In genomic region chr15:41948347-41949093, GRCm38 (mm10) we compare ENCODE assay signal across 8 mouse cellular contexts.
A peak's percentile ranks its signal among the peaks of the same experiment; 100 is the strongest.
DNase-seq lines count a peak whose midpoint lies in the region; ATAC-seq lines count a peak whose summit lies in the region.

No protein-coding gene starts in this region.

- DNase-seq in adrenal gland, adult 2 months, result peak; percentile 22
- no peak for DNase-seq in adrenal gland, postnatal 10 days
- peak; percentile 8 for DNase-seq in thymus, postnatal 25 days
- DNase-seq in thymus, postnatal 10 days (ENCODE audit: low spot score in 2 of 2), result no peak
- DNase-seq in intestine, embryonic 14.5 days (ENCODE audit: low spot score), result peak; percentile 59
- DNase-seq in lung, postnatal 36 days, result peak; percentile 42
- DNase-seq in urinary bladder, postnatal 4 days (ENCODE audit: low spot score in 2 of 2), result no peak
- no peak for DNase-seq in testis, postnatal 14 days (ENCODE audit: low spot score)

- H3K9ac ChIP-seq in intestine, embryonic 14.5 days (ENCODE audit: low read length), result no peak overlapping the region

- peaks cover 11% of the 10 kb centered on the region for H3K4me1 ChIP-seq in intestine, embryonic 14.5 days (replicated peaks; ENCODE audit: control insufficient read depth, insufficient read depth, low read length)

- no peaks in the 10 kb centered on the region for H3K27me3 ChIP-seq in intestine, embryonic 14.5 days (replicated peaks; ENCODE audit: control insufficient read depth, insufficient read depth, low read length)

- no peak overlapping the region for H3K4me3 ChIP-seq in intestine, embryonic 14.5 days (ENCODE audit: low read depth, low read length)

- WGBS in intestine, embryonic 14.5 days, result 32% methylated on average over 4 of the region's 4 CpGs

- peak; percentile 67 for ATAC-seq in intestine, embryonic 14.5 days (replicated peaks; ENCODE audit: low FRiP score, low TSS enrichment, low read depth)

- no peaks in the 10 kb centered on the region for H3K9me3 ChIP-seq in intestine, embryonic 14.5 days (ENCODE audit: control insufficient read depth, low read length)

- H3K36me3 ChIP-seq in intestine, embryonic 14.5 days (ENCODE audit: control insufficient read depth, insufficient read depth, low read length), result no peaks in the 10 kb centered on the region

- H3K4me2 ChIP-seq in intestine, embryonic 14.5 days (ENCODE audit: low read length), result no peak overlapping the region

- no peak overlapping the region for H3K27ac ChIP-seq in intestine, embryonic 14.5 days (ENCODE audit: low read depth)

Comparison
In these comparisons a context has a peak if more than half of its experiments do, and no peak if none do; other contexts are left out.
1. DNase-seq: peak in adrenal gland, adult 2 months (single experiment), thymus, postnatal 25 days (single experiment), intestine, embryonic 14.5 days (single experiment) and lung, postnatal 36 days (single experiment); none in adrenal gland, postnatal 10 days (single experiment), thymus, postnatal 10 days (0 of 2), urinary bladder, postnatal 4 days (0 of 2) and testis, postnatal 14 days (single experiment).